Mouse (Mus musculus) MEL-GATA-1-ER (cell line): ENCODE measurements around the gene Ak4.
A peak's percentile ranks its signal among the peaks of the same experiment; 100 is the strongest.

ENCODE experiments used
- DNase-seq: peaks from one replicate; pipeline ENCODE4 v3.0.0-alpha.2; 2012; ENCODE audit warnings: low read depth; ENCODE audit errors: extremely low read depth

The Ak4 gene

GRCm38 (mm10) chr4:101510904-101511210 lies 91.8 kb downstream of the Ak4 start:
- DNase-seq: peak; percentile 49

GRCm38 (mm10) chr4:101511768-101512521 lies 92.9 kb downstream of the Ak4 start:
- peak; percentile 55 for DNase-seq

GRCm38 (mm10) chr4:101513251-101513650 lies 94.2 kb downstream of the Ak4 start:
- DNase-seq: no peak

GRCm38 (mm10) chr4:101515853-101516252 lies 96.8 kb downstream of the Ak4 start:
- peak; percentile 49 for DNase-seq
